Mouse (Mus musculus) kidney, postnatal 0 days (tissue): ENCODE results near the gene Prdm2. TPM values are rescaled to one million over a fixed set of nuclear protein-coding genes. Genes with fewer than 3 reads are reported as not detected.

Source experiments
- ATAC-seq: fragments of 200-750 bp; cut with Nextera tagmentation; replicated peaks from 2 replicates; pipeline ENCODE4 v1.8.0; 2017; ENCODE audit warnings: low read depth, moderate number of reproducible peaks, moderate TSS enrichment, moderate library complexity; ENCODE audit not compliant: low FRiP score
- DNase-seq: peaks from one replicate; pipeline ENCODE4 v3.0.0-alpha.2; 2016; ENCODE audit warnings: low spot score
- H3K27ac ChIP-seq: fragments of 300-500 bp; sonication (generic); 2 replicates; pipeline ENCODE4 v1.5.1; 2014; ENCODE audit warnings: mild to moderate bottlenecking
- H3K27me3 ChIP-seq: fragments of 300-500 bp; sonication (generic); 2 replicates; pipeline ENCODE4 v1.6.1; 2014; ENCODE audit warnings: low read length, mixed read lengths; ENCODE audit not compliant: insufficient read depth
- H3K36me3 ChIP-seq: fragments of 300-500 bp; sonication (generic); 2 replicates; pipeline ENCODE4 v1.6.1; 2014; ENCODE audit warnings: low read length, mixed read lengths; ENCODE audit not compliant: insufficient read depth
- H3K4me1 ChIP-seq: fragments of 300-500 bp; sonication (generic); replicated peaks from 2 replicates; pipeline ENCODE4 v1.6.1; 2014; ENCODE audit warnings: antibody characterized with exemption, low read length, mixed read lengths; ENCODE audit not compliant: insufficient read depth
- H3K4me2 ChIP-seq: fragments of 300-500 bp; sonication (generic); 2 replicates; pipeline ENCODE4 v1.6.1; 2014; ENCODE audit warnings: mild to moderate bottlenecking, low read length, moderate library complexity, mixed read lengths
- H3K4me3 ChIP-seq: fragments of 300-500 bp; sonication (generic); replicated peaks from 2 replicates; pipeline ENCODE4 v1.5.1; 2014; ENCODE audit warnings: low read depth, low read length
- H3K9ac ChIP-seq: fragments of 300-500 bp; sonication (generic); 2 replicates; pipeline ENCODE4 v1.6.1; 2014; ENCODE audit warnings: low read depth, low read length
- H3K9me3 ChIP-seq: fragments of 300-500 bp; sonication (generic); replicated peaks from 2 replicates; pipeline ENCODE4 v1.6.1; 2016; ENCODE audit warnings: low read length, inconsistent platforms, mixed read lengths
- CTCF ChIP-seq: IDR thresholded peaks from 2 replicates; pipeline ENCODE4 v1.5.1; 2016; ENCODE audit warnings: antibody characterized with exemption, low read depth, mild to moderate bottlenecking, moderate library complexity
- WGBS: fragments of 180-500 bp; shearing (Covaris S2); extraction: QIAGEN DNeasy Blood & Tissue Kit; methylation state at CpG from one replicate; pipeline ENCODE4 v1.1.7; 2014; 5-methylcytosine and 5-hydroxymethylcytosine counted together
- polyA plus RNA-seq: library from polyadenylated mRNA; unstranded; fragments of >200 nt; fragmentation: Nextera tagmentation; extraction: Ambion mirVana; gene quantifications from 2 replicates; pipeline ENCODE4 v1.2.1, GENCODE M21; 2015

Gene Prdm2
- polyA plus RNA-seq, 1 experiment from 2014 or later: 8.0 TPM

- TF ChIP-seq CTCF: no peak
- peak overlapping the region; percentile 100 for H3K27ac ChIP-seq
- DNase-seq (peak; percentile 98), ATAC-seq (peak; percentile 99)
- H3K4me1 ChIP-seq: peaks cover 16% of the 10 kb centered on the region; the same call in 1 of the 2 replicates
- no peaks in the 10 kb centered on the region for H3K27me3 ChIP-seq
- WGBS: under 1% methylated on average over 94 of the region's 102 CpGs
- H3K4me3 ChIP-seq: peak overlapping the region; percentile 95
- peaks cover 4% of the 10 kb centered on the region; the same call in 1 of the 2 replicates for H3K36me3 ChIP-seq
- peak overlapping the region; percentile 60 for H3K4me2 ChIP-seq
- peak overlapping the region; percentile 97 for H3K9ac ChIP-seq
- no peaks in the 10 kb centered on the region for H3K9me3 ChIP-seq
Measured at GRCm38 (mm10) chr4:143161619-143162479, 50.9 kb downstream of the Prdm2 start.

- ATAC-seq: no peak
- peak overlapping the region; percentile 20; the same call in 1 of the 2 replicates for H3K9ac ChIP-seq
- peak overlapping the region; percentile 60 for H3K4me2 ChIP-seq
- no peaks in the 10 kb centered on the region for H3K27me3 ChIP-seq
- WGBS: 41% methylated on average over 3 of the region's 3 CpGs
- TF ChIP-seq CTCF: no peak
- H3K36me3 ChIP-seq: peaks cover 4% of the 10 kb centered on the region; the same call in 1 of the 2 replicates
- H3K4me3 ChIP-seq: peak overlapping the region; percentile 95
- peaks cover 19% of the 10 kb centered on the region; the same call in 1 of the 2 replicates for H3K4me1 ChIP-seq
- H3K9me3 ChIP-seq: no peaks in the 10 kb centered on the region
- H3K27ac ChIP-seq: peak overlapping the region; percentile 100; the same call in 1 of the 2 replicates
- DNase-seq: no peak
Measured at GRCm38 (mm10) chr4:143160826-143161225, 52.0 kb downstream of the Prdm2 start.

- H3K4me3 ChIP-seq: no peak overlapping the region
- H3K36me3 ChIP-seq: peaks cover 4% of the 10 kb centered on the region; the same call in 1 of the 2 replicates
- DNase-seq (no peak), ATAC-seq (no peak)
- no peak overlapping the region for H3K27ac ChIP-seq
- H3K4me1 ChIP-seq: peaks cover 19% of the 10 kb centered on the region; the same call in 1 of the 2 replicates
- no peaks in the 10 kb centered on the region for H3K27me3 ChIP-seq
- TF ChIP-seq CTCF: no peak
- H3K4me2 ChIP-seq: no peak overlapping the region
- H3K9me3 ChIP-seq: no peaks in the 10 kb centered on the region
- 62% methylated on average over 2 of the region's 2 CpGs for WGBS
- no peak overlapping the region for H3K9ac ChIP-seq
Measured at GRCm38 (mm10) chr4:143159336-143159735, 53.5 kb downstream of the Prdm2 start.

GRCm38 (mm10) chr4:143155871-143156270, 56.9 kb downstream of the Prdm2 start:
- Histone ChIP-seq H3K4me1 (peaks cover 22% of the 10 kb centered on the region; the same call in 1 of the 2 replicates), H3K27ac (no peak overlapping the region), H3K4me3 (no peak overlapping the region), H3K36me3 (peaks cover 4% of the 10 kb centered on the region; the same call in 1 of the 2 replicates), H3K27me3 (no peaks in the 10 kb centered on the region), H3K4me2 (no peak overlapping the region), H3K9ac (no peak overlapping the region), H3K9me3 (no peaks in the 10 kb centered on the region)
- TF ChIP-seq CTCF: no peak
- ATAC-seq: no peak
- DNase-seq: no peak
- 48% methylated on average over 4 of the region's 4 CpGs for WGBS

GRCm38 (mm10) chr4:143155036-143155435, 57.8 kb downstream of the Prdm2 start:
- DNase-seq: no peak

GRCm38 (mm10) chr4:143154571-143154970, 58.2 kb downstream of the Prdm2 start:
- H3K27me3 ChIP-seq: no peaks in the 10 kb centered on the region
- peaks cover 4% of the 10 kb centered on the region; the same call in 1 of the 2 replicates for H3K36me3 ChIP-seq
- 44% methylated on average over 6 of the region's 6 CpGs for WGBS
- TF ChIP-seq CTCF: no peak
- H3K9me3 ChIP-seq: no peaks in the 10 kb centered on the region
- 0 out of 2 replicates have a peak, but pooled peaks cover 14% of the 10 kb centered on the region for H3K4me1 ChIP-seq
- H3K27ac ChIP-seq: no peak overlapping the region
- H3K9ac ChIP-seq: no peak overlapping the region
- ATAC-seq (no peak), DNase-seq (no peak)
- no peak overlapping the region for H3K4me2 ChIP-seq
- no peak overlapping the region for H3K4me3 ChIP-seq

More at GRCm38 (mm10) chr4:143155036-143155435, 57.8 kb downstream of the Prdm2 start:
- Histone ChIP-seq H3K4me2 (no peak overlapping the region), H3K9me3 (no peaks in the 10 kb centered on the region), H3K27me3 (no peaks in the 10 kb centered on the region), H3K9ac (no peak overlapping the region), H3K36me3 (peaks cover 4% of the 10 kb centered on the region; the same call in 1 of the 2 replicates), H3K4me1 (0 out of 2 replicates have a peak, but pooled peaks cover 16% of the 10 kb centered on the region), H3K4me3 (no peak overlapping the region), H3K27ac (no peak overlapping the region)
- WGBS: 63% methylated on average over 4 of the region's 4 CpGs
- no peak for TF ChIP-seq CTCF
- ATAC-seq: no peak
